Mouse (Mus musculus) spleen, postnatal 14 days (tissue): ENCODE measurements around the gene Myo10.

Source experiments
- DNase-seq, 2 experiments: peaks; one replicate each; pipeline ENCODE4 v3.0.0; 2021 to 2022; ENCODE audit warnings: low spot score in 2 of 2

Gene Myo10

DNA sequence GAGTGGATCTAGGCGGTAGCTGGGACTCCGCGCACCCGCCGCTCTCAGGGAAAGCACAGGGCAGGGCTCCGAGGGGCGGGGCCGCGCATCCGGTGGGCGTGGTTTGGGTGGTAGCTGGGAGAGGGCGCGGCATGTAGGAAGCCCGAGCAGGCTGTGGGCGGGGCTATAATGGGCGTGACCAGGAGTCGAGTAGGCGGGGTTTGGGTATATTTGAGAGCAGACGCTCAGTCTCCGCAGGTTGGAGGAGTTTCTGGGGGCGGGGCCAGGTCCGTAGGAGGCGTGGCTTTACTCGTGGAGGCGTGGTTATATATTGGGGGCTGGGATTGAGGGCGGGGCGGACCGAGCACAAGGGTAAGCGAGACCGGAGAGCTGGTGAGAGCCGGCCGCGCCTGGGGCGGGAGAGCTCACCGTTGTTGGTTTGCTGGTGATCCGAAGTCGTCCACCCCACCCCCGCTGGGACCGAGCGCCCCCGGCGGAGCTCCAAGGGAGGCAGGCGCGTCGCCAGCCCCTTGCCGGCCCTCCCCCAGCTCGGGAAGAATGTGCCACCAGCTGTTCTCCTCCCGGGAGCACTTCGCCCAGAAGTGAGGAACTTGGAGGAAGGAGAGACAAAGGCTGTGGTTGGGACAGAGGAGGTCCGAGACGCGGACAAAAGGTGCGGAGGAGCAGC is at the start of gene Myo10:
Gene Myo10, plus strand, starts transcription at position 326 of the 667 bp plus-strand sequence.
- DNase-seq = peak; percentile 100

DNA sequence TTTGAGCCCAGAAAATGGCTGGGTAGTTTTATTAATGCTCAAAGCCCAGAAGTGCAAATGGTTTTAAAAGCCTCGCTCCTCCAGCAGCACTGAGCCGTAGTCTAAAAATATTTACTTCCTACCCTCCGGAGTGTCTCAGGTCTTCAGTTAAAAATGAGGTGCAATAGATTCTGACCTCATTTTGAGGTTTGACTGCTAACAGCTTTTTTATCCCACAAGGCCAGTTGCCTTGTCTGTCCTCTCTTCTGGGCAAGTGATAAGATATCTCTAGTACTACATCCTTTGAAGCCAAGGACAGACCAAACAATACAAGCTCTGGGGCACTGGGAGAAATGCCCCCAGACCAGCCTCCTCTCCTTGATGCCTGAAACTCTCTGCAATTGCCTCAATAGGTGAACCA is 49.2 kb upstream of the Myo10 start:
- no peak for DNase-seq

DNA sequence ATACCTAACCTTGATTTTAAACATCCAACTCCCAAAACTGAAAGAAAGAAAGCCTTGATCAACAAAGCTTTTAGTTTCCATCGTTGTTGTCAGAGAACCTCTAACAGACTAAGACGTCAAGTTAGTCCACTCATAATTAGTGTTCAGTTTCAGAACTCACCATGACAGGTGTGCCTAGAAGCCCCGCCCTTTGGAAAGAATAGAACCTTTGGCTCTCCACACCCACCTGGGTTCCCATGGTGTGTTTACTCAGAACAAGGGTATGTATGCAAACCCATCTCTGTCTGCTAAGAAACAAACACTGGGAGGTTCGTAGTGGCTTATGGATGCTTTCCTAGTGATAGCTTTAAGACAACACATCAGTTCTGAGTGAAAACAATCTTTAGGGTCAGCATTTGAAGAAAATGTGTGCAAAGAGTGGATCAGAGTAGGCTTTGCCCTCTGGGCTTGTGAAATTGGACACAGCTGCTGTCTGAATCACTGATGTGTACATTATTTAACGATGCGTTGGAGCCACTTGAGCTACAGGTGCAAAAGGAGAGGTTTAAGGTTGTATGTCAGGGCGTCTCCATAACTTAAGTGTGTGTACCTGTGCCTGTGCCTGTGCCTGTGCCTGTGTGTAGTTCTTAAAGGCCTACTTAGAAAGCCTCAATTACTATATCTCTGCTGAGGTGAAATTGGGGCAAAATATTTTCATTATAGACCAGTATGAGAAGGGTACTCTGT is 48.3 kb upstream of the Myo10 start:
- no peak for DNase-seq

DNA sequence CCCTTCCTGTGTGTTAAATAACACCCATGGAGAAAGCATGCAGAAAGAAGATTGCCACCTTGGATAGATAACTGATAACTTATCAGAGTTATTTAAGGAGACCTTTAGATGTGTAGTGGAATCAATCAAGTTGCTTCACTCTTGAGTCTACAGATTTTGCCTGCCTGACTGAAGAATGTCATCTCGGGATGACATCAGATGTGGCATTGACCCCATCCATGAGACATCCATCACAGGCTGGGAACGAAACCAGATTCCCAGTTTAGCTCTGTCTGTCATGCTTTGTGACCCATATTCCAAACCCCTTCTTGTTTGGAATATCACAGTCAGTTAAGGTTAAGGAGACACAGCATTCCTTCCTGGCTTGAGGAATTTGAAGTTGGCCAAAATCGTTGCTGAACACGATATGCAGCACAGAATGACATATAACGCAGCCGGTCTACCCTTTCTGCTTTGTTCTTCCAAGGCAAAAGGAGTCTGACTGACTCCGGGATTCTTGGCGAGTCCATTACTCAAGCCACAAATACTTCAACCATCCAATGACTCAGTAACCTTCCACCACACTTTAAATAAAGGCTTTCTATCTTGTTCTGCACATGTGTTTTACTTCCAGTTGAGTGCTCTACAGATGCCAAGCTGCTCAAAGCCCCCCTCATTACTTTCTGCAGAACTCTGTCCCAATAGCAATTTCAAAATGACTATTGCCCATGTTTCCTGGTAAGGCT is 44.8 kb upstream of the Myo10 start:
- DNase-seq = no peak

DNA sequence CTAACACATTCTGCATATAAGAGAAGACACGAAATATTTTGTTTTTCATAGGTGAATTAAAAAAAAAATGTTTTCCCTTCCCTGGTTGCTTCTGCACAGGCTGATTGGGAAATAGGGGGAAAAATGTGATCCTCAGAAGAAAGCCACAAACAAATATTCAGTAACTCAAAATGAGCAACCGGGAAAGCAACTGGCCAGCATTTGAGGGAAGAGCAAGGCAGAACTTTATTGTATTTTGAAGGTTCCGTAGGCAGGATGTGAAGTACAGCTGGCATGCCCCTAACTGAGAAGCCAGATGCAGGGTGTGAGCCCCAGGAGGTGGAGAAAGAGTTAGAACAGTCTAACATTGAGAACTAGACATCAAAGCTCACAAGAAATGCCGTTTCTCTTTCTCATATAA is 44.0 kb upstream of the Myo10 start:
- no peak for DNase-seq

DNA sequence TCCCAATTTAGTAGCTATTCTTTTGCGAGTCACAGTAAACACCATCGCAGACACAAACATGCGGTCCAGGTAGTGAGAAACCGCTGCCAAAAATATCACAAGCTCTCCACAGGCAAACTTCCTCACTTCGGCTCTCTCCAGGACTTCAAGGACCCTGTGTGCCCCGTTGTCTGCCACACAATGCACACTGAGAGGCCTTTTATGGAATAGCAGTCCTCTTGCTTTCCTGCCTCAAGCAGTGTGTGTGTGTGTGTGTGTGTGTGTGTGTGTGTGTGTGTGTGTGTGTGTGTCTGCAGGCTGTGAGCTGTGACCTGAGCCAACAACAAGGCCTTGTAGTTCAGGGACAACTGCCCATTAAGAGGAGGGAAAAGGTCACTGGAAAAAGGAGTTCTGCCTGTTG is 41.6 kb upstream of the Myo10 start:
- no peak for DNase-seq

DNA sequence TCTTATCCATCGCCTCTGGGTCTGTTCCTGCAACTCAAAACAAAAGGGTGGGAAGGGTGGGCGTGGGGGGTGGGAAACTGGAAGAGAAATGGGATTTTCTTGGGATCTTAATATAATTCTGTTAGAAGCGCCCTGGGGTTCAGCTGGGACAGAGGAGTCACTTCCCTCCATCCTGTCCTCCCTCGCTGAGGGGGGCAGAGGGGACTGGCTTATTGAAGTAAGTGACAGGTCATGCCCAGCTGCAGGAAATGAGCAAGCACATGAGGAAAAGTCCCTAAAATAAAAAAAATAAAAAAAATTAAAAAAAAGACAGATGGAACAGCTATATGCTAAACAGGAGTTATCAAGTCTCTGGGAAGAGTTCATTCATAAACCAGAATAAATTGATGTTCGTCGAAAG is 40.3 kb upstream of the Myo10 start:
- DNase-seq = no peak

DNA sequence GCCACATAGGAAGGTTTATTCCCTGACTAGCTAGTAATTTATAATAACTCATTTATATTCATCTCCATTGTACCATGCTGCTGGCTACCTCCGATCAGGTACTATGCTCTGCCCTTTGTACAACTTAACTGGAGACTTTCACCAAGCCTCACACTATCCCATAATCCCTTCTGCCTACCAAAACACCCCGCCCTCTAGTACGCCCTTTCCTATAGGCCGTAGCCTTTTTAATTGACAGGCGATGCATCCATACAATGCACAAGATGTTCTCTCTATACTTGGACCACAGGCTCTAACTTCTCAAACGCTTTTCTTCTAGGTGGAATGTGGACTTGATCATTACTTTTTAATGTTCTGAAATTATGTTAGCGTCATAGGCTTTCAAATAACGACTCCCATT is 39.0 kb upstream of the Myo10 start:
- no peak for DNase-seq

DNA sequence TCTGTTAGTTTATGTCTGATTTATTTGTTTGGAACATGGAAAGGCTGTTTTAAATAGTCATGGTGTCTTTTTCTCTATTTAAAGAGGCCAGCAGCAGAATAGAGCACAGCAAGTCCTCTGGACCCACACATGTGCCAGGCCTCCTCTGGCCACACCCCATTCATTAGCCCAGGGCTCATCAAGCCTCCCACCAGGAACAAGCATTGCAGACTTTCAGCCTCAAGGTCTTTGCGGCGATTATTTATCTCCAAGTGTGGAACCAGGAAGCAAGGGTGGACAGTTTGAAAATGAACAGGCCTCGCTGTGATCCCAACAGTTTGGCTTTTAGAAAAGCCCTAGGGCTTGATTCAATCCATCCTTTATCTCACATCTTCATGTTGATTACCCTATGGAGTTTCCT is 35.5 kb upstream of the Myo10 start:
- DNase-seq = no peak

DNA sequence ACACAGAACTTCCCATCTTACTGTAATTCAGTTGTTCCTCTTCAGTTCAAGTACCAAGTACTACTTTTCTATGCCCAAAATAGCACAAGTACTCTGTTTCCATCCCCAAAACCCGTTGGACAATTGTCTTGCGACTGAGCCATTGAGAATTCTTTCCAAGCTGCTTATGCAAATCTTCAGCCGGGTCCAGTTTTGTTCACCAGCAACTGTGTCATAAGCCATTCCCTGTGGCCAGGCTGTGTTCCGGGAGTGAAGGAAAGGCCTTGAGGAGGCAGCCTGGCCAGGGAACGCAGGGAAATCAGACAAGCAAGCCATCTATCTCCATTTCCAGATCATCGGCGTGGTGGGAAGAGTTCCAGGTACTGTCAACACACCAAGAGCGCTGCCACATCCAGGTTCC is 34.4 kb upstream of the Myo10 start:
- DNase-seq = no peak

DNA sequence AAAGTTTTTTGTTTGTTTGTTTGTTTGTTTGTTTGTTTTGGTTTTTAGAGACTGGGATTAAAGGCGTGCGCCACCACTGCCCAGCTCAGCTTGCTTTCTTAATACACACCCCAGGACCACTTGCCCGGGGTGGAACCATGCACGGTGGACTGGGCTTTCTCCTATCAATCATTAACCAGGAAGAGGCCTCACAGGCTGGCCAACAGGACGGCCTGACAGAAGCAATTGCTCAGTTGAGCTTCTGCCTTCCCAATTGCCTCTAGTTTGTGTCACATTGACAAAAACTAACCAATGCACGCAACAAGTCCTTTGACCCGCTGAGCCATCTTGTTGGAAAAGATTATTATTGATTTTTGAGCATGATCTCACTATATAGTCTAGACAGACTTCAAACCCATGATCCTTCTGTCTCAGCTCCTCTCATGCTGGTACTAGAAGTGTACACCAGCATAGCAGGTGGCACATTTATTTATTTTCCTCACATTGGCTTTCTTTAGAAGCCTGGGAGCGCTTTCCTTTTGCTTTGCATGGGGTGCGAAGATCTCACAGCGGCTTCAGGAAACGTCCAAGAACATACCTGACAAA is 32.9 kb upstream of the Myo10 start:
- DNase-seq = no peak

DNA sequence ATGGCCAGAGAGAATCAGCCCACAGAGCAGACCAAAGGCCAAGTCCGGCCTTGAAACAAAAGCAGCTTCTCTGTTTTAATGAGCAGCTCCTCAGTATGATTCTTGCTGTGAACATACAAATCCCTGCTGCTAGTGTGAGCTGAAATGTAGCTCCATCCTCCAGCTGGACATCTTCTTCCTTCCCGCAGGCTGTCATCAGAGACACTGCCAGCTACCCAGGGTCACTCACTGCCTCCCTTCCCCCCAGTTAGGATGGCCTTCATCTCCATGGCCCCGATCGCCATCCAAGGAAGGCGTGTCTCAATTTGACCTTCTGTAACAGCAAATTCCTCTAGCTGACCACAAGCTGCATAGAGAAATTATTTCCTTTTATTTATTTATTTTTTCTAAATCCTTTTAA is 32.4 kb upstream of the Myo10 start:
- DNase-seq = peak in 1 of 2 experiments; percentile 3

DNA sequence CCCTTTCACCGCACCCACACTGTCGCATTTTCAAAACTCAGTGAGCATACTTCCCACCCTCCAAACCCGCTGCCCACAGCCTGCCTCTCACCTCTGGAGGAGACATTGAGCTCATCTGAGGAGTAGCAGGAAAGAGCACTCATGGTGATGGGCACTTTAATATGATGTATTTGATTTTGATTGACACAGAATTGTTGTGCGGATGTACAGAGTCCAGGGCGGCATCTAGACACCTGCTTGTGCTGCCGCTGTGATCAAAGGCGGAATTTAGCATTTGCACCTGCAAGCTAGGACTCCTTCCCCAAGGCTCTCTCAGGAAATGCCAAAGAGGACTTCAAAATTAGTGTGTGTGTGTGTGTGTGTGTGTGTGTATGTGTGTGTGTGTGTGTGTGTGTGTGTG is 31.4 kb upstream of the Myo10 start:
- no peak for DNase-seq

DNA sequence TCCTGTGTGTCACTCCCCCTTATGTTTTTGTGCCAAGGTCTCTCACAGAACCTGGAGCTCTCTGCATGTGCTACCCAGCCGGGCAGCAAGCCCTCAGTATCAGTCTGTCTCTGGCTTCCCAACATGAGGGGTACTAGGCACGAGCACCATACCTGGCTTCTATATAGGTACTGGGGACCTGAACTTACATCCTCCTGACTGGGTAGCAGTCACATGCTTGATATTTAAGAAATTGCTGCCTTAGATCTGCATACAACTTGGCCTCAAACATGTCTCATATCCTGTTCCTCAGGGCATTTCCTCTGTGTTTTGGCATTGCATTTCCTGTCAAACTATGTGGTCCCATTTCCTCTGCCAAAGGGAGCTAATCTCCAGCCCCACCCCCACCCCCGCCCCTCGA is 30.4 kb upstream of the Myo10 start:
- no peak for DNase-seq

DNA sequence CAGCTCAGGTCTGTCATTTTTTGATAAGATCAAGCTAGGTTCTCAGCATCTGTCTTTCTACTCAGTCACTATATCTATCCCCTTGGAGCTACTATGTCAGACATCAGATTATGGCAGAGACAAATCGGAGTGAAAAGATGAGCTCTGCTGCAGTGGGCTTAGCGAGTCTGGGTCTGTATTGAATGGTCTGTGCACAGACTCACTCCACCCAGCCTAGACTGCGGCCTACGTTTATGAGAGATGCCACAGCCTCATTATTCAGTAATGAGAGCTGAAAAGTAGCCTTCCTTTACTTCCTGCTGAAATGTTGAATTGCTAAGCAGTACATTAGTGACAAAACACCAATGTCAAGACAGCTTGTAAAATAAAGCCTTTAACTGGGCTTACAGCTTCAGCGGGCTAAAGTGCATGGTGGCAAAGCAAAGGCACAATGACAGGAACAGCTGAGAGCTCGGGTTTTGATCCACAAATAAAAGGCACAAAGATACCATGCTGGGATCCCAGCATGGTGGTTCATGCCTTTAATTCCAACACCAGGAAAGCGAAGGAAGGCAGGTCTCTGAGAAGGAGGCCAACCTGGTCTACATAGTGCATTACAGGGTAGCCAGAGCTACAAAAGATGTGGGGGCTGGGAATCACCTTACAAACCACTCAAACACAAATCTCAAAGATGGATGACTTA is 28.7 kb upstream of the Myo10 start:
- no peak for DNase-seq

DNA sequence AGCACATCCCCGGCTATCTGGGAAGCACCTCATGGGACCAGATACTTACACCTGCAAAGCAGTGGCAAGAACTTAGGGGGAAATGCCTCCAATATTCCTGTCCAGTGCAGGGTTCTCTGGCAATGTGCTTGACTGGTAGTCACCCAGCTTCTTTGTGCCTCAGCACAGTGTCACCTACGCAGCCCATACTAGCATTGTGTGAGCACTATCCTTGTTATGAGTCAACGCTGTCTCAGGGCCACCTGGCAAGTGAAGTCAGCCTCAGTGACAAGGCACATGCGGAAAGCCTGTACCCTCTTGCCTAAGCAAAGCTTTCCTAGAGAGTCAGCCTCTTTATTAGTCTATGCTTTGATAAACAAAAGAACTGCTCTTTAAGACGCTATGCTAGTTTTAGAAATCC is 24.0 kb upstream of the Myo10 start:
- DNase-seq = no peak

DNA sequence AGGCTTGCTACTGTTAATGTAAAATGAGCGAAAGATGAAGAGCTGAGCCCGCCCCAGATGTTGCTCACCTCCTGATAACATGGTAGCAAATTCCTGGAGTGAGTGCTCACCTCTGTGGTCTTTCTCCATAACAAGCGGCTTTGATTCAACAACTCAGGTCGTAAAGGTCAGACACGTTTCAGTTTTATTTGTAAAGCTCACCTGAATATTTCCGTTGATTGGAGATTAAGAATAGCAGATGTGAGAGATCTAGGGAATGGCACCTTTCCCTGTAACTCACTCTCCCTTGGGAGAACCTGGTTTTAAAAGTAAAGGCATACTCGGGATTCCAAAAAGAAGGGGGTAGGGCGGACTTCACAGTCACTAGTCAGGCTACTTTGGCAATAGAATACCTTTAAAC is 20.0 kb upstream of the Myo10 start:
- DNase-seq = no peak

DNA sequence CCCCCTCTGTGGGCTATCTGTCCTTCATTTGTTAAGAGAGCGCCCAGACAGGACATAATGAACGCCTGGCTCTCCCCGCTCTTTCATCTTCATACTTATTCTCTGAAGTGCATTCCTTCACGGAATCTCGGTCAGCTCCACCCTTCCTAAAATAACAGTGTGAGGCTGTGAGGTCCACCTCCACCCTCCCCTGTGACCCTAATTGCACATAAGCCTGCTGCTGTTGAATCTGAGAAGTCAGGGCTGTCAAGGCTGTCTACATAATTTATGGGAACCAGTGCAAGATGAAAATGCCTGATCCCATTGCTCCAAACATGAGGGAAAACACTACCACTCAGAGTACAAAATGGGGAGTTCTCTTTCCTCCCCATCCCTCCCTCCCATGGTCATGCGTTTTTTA is 19.0 kb upstream of the Myo10 start:
- DNase-seq = no peak

DNA sequence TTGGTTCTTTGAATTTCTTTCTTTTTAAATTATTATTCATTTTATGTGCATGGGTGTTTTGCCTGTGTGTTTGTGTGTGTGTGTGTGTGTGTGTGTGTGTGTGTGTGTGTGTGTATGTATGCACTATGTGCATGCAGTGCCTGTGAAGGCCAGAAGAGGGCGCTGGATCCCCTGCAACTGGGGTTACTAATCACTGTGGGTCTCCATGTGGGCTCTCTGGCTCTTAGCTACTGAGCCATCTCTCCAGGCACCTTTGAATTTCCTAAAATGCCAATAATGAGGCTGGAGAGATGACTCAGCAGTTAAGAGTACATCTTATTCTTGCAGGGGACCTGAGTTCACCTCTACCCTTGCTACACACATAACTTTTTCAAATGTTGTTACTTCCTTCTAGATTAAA is 18.1 kb upstream of the Myo10 start:
- no peak for DNase-seq

DNA sequence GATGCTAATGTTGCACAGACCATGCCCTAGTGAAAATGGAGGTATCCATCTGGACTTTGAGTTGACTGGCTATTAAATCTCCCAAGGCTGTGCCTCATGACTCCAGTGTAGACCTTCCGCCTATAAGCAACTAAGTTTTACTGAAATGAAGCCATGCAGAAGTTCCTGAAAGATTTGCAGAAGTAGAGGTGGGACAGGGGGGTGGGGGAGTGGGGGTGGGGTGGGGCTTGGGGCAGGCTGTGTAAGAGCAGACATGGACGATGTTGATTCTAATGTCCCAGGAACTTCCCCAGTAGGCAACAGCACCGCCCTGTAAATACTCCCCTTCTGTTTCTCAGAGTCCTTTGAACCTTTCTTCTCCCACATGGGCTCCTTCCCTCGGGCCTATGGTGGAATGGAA is 16.9 kb upstream of the Myo10 start:
- DNase-seq = no peak

DNA sequence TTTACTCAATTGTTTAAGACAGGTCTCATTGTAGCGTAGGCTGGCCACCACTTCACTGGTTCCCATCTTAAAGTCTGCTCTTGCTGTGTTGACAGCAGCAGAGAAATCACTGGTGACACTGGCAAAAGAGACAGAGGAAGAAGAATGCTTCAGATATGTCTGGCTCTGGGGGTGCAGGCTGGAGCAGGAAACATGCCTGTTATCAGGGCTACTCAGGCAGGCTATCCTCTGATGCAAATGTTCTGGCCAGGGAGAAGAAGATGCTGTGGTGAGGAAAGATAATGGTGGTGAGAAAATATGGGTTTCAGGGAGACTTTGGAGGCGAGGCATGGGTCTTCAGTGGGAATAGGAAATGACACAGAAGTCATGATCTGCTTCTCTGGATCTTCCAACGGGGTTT is 13.6 kb upstream of the Myo10 start:
- no peak for DNase-seq

DNA sequence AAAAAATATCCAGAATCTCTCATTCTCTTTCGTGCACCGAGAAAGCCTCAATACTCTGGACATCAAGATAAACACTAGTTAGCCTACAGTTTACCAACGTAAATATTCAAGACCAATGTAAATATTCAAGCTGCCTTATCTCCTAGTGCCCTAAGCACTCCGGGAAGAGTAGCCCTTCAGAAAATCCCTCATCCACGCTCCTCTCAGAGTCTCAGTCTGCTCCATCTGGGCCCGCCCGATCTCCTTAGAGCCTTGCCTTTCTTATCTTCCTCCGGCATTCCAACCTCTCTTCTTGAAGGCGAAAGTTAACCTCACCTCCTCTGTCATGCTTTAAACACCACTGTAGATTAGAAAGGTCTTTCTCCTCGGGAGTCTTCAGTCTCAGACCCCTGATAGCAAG is 13.1 kb upstream of the Myo10 start:
- DNase-seq = no peak
